Mouse (Mus musculus) hindbrain, embryonic 15.5 days (tissue): ENCODE results near the gene Cdip1. TPM values are rescaled to one million over a fixed set of nuclear protein-coding genes. Genes with fewer than 3 reads are reported as not detected.

Experiments
- ATAC-seq: fragments of 200-750 bp; cut with Nextera tagmentation; 2 replicates; pipeline ENCODE4 v1.8.0; 2017; ENCODE audit warnings: low read depth, moderate number of reproducible peaks, moderate TSS enrichment; ENCODE audit not compliant: low FRiP score
- H3K27ac ChIP-seq: fragments of 300-500 bp; sonication (generic); replicated peaks from 2 replicates; pipeline ENCODE4 v1.5.1; 2015; ENCODE audit warnings: mild to moderate bottlenecking, inconsistent platforms
- H3K27me3 ChIP-seq: fragments of 300-500 bp; sonication (generic); 2 replicates; pipeline ENCODE4 v1.6.1; 2015; ENCODE audit warnings: control low read depth, inconsistent platforms
- H3K36me3 ChIP-seq: fragments of 300-500 bp; sonication (generic); 2 replicates; pipeline ENCODE4 v1.6.1; 2015; ENCODE audit warnings: control low read depth, inconsistent platforms
- H3K4me1 ChIP-seq: fragments of 300-500 bp; sonication (generic); replicated peaks from 2 replicates; pipeline ENCODE4 v1.6.1; 2015; ENCODE audit warnings: control low read depth, inconsistent platforms
- H3K4me2 ChIP-seq: fragments of 300-500 bp; sonication (generic); 2 replicates; pipeline ENCODE4 v1.6.1; 2015; ENCODE audit warnings: moderate library complexity, mild to moderate bottlenecking, inconsistent platforms
- H3K4me3 ChIP-seq: fragments of 300-500 bp; sonication (generic); 2 replicates; pipeline ENCODE4 v1.5.1; 2015; ENCODE audit warnings: mild to moderate bottlenecking, inconsistent platforms
- H3K9ac ChIP-seq: fragments of 300-500 bp; sonication (generic); 2 replicates; pipeline ENCODE4 v1.6.1; 2015; ENCODE audit warnings: inconsistent platforms
- H3K9me3 ChIP-seq: fragments of 300-500 bp; sonication (generic); 2 replicates; pipeline ENCODE4 v1.6.1; 2016; ENCODE audit warnings: control low read depth, inconsistent platforms
- WGBS: fragments of 180-500 bp; shearing (Covaris S2); methylation state at CpG from one replicate; pipeline ENCODE4 v1.1.7; 2015; 5-methylcytosine and 5-hydroxymethylcytosine counted together
- polyA plus RNA-seq: library from polyadenylated mRNA; unstranded; fragments of >200 nt; fragmentation: Nextera tagmentation; extraction: Ambion mirVana; gene quantifications from 2 replicates; pipeline ENCODE4 v1.2.1, GENCODE M21; 2015

Gene Cdip1
- polyA plus RNA-seq, 1 experiment from 2014 or later: 134 TPM

DNA sequence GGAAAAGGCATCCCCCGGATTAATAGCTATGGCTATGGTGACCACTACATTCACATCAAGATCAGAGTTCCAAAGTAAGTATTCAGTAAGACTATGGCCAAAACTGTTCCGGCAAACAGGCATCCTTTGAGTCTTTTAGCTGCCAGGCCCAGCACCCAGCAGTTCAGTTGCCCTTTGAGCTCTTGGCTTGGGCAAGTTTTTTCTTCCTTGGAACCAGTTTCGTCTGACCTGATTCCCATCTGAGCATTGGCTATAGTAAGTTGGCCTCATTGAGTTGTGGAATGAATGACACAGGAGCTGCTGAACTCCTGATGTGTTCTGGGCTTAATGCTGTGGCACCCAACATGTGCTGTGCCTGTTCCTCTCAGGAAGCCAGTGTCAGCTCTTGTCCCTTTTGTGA lies 88.9 kb downstream of the Cdip1 start:
- H3K4me2 ChIP-seq: no peak overlapping the region
- no peaks in the 10 kb centered on the region for H3K4me1 ChIP-seq
- H3K27me3 ChIP-seq: no peaks in the 10 kb centered on the region
- no peak for ATAC-seq
- peaks cover 82% of the 10 kb centered on the region for H3K36me3 ChIP-seq
- H3K4me3 ChIP-seq: no peak overlapping the region
- no peak overlapping the region for H3K27ac ChIP-seq
- WGBS: 98% methylated on average over 3 of the region's 3 CpGs
- no peak overlapping the region for H3K9ac ChIP-seq
- H3K9me3 ChIP-seq: no peaks in the 10 kb centered on the region

Other genes with a start within 250 kb of the Cdip1 start
- gene Srl, start 248.5 kb downstream of the Cdip1 start, polyA plus RNA-seq: 21.4 and 22.9 TPM in 2 replicates
- gene Tfap4, start 230.4 kb downstream of the Cdip1 start, polyA plus RNA-seq: 7.2 and 8.2 TPM in 2 replicates
- 17.0 and 19.7 TPM in 2 replicates for gene Glis2, start 195.6 kb downstream of the Cdip1 start, polyA plus RNA-seq
- gene Pam16, start 165.3 kb downstream of the Cdip1 start, polyA plus RNA-seq: 161 and 170 TPM in 2 replicates
- gene Vasn, start 150.4 kb downstream of the Cdip1 start, polyA plus RNA-seq: 5.9 and 6.4 TPM in 2 replicates
- 63.7 and 63.9 TPM in 2 replicates for gene Dnaja3, start 150.3 kb downstream of the Cdip1 start, polyA plus RNA-seq
- 32.8 and 37.2 TPM in 2 replicates for gene Coro7, start 110.5 kb downstream of the Cdip1 start, polyA plus RNA-seq
- gene Nmral1, start 70.9 kb downstream of the Cdip1 start, polyA plus RNA-seq: 64.5 and 68.4 TPM in 2 replicates
- 108 and 109 TPM in 2 replicates for gene Hmox2, start 63.9 kb downstream of the Cdip1 start, polyA plus RNA-seq
- gene 4930562C15Rik, start 45.1 kb upstream of the Cdip1 start, polyA plus RNA-seq: 0.26 and 0.43 TPM in 2 replicates
- 51.1 and 69.2 TPM in 2 replicates for gene Ubald1, start 90.0 kb upstream of the Cdip1 start, polyA plus RNA-seq
- 118 and 126 TPM in 2 replicates for gene Mgrn1, start 96.0 kb upstream of the Cdip1 start, polyA plus RNA-seq
- gene Nudt16l1, start 148.5 kb upstream of the Cdip1 start, polyA plus RNA-seq: 128 and 130 TPM in 2 replicates
- gene Anks3, start 173.9 kb upstream of the Cdip1 start, polyA plus RNA-seq: 71.4 and 71.9 TPM in 2 replicates
- gene Sept12, start 207.6 kb upstream of the Cdip1 start, polyA plus RNA-seq: not detected in 2 replicates
- 2.7 and 4.3 TPM in 2 replicates for gene Smim22, start 217.0 kb upstream of the Cdip1 start, polyA plus RNA-seq
- 140 and 164 TPM in 2 replicates for gene Rogdi, start 223.3 kb upstream of the Cdip1 start, polyA plus RNA-seq